Mouse (Mus musculus): Measurements from ENCODE around the gene Spta1. TPM values are rescaled to one million over a fixed set of nuclear protein-coding genes. Genes with fewer than 3 reads are reported as not detected.

Spta1 gene
- 1.5 and 2.4 TPM in 2 replicates for polyA plus RNA-seq (2015; fragmentation: Nextera tagmentation; extraction: Ambion mirVana)

- H3K36me3 ChIP-seq (ENCODE audit: control insufficient read depth, insufficient read depth, low read length): no peaks in the 10 kb centered on the region
- H3K27me3 ChIP-seq (ENCODE audit: control insufficient read depth, insufficient read depth, low read length): no peaks in the 10 kb centered on the region
- ATAC-seq (ENCODE audit: insufficient read depth, low FRiP score): no peak
- no peaks in the 10 kb centered on the region for H3K4me1 ChIP-seq (ENCODE audit: control insufficient read depth, insufficient read depth, low read length)
- H3K4me3 ChIP-seq (replicated peaks; ENCODE audit: low read length): no peak within 1 kb of the TSS
- no peak within 1 kb of the TSS for H3K27ac ChIP-seq (ENCODE audit: low read length)
- H3K4me2 ChIP-seq (ENCODE audit: low read depth, low read length): no peak within 1 kb of the TSS
- H3K9me3 ChIP-seq (replicated peaks; ENCODE audit: control insufficient read depth, low read length): no peaks in the 10 kb centered on the region
- no peak within 1 kb of the TSS for H3K9ac ChIP-seq (ENCODE audit: low read length)
- 35% methylated on average over 3 of the region's 3 CpGs for WGBS
Measured at GRCm38 (mm10) chr1:174172605-174173004, at the start of gene Spta1. Gene Spta1 (plus strand): TSS chr1:174172776.

GRCm38 (mm10) chr1:174131217-174131616, 41.4 kb upstream of the Spta1 start, which contains the start of gene Olfr424:
Gene Olfr424 (plus strand): TSS chr1:174131517.
- H3K27ac ChIP-seq (ENCODE audit: low read length): no peak within 1 kb of the TSS
- no peak within 1 kb of the TSS for H3K4me2 ChIP-seq (ENCODE audit: low read depth, low read length)
- H3K36me3 ChIP-seq (ENCODE audit: control insufficient read depth, insufficient read depth, low read length): no peaks in the 10 kb centered on the region
- H3K27me3 ChIP-seq (ENCODE audit: control insufficient read depth, insufficient read depth, low read length): no peaks in the 10 kb centered on the region
- H3K4me3 ChIP-seq (replicated peaks; ENCODE audit: low read length): no peak within 1 kb of the TSS
- H3K9ac ChIP-seq (ENCODE audit: low read length): no peak within 1 kb of the TSS
- ATAC-seq (ENCODE audit: insufficient read depth, low FRiP score): no peak
- H3K4me1 ChIP-seq (ENCODE audit: control insufficient read depth, insufficient read depth, low read length): no peaks in the 10 kb centered on the region
- WGBS: 81% methylated on average over 3 of the region's 3 CpGs
- H3K9me3 ChIP-seq (replicated peaks; ENCODE audit: control insufficient read depth, low read length): no peaks in the 10 kb centered on the region

DNA sequence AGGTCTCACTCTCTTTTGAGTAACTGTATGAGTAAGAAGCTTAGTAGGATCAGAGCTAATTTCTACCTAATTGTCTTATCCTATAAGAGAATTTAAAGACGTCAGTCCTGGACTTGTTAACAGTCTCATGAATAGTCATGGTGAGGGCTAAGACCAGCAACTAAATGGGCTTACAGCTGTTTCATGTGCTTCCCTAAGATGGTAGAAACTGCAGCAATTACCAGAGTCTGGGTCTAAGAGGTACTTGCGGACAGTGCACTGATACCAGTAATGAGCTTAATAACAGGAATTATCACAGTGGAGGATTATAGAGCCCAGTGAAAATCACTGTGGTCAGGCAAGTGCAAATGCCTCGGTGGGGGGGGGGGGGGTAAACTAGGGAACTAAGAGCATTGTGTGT, 40.6 kb upstream of the Spta1 start:
- ATAC-seq (ENCODE audit: insufficient read depth, low FRiP score): no peak
- Histone ChIP-seq H3K4me1 (ENCODE audit: control insufficient read depth, insufficient read depth, low read length) (no peaks in the 10 kb centered on the region), H3K4me3 (replicated peaks; ENCODE audit: low read length) (no peak overlapping the region), H3K9ac (ENCODE audit: low read length) (no peak overlapping the region), H3K36me3 (ENCODE audit: control insufficient read depth, insufficient read depth, low read length) (no peaks in the 10 kb centered on the region), H3K9me3 (replicated peaks; ENCODE audit: control insufficient read depth, low read length) (no peaks in the 10 kb centered on the region), H3K27ac (ENCODE audit: low read length) (no peak overlapping the region), H3K4me2 (ENCODE audit: low read depth, low read length) (no peak overlapping the region), H3K27me3 (ENCODE audit: control insufficient read depth, insufficient read depth, low read length) (no peaks in the 10 kb centered on the region)
- WGBS: 78% methylated on average over 3 of the region's 3 CpGs

DNA sequence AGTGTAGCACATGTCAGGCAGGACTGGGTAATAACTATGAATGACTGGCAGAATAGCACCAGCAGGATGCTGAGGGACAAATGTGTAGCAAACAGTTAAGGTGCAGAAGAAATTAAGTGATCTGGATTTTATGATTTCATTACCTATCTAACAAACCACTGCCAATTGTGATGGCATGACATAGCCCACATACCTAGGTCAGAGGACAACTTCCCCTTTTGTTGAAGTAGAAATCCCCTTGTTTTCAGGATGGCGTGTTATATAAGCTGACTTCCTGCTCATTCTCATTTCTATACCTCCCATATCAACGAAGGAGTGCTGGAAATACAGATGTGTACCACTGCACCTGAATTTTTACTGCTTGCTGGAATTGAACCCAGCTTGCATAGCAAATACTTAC, 31.2 kb upstream of the Spta1 start:
- H3K36me3 ChIP-seq (ENCODE audit: control insufficient read depth, insufficient read depth, low read length): no peaks in the 10 kb centered on the region
- no peaks in the 10 kb centered on the region for H3K9me3 ChIP-seq (replicated peaks; ENCODE audit: control insufficient read depth, low read length)
- no peak overlapping the region for H3K27ac ChIP-seq (ENCODE audit: low read length)
- 58% methylated on average over 2 of the region's 2 CpGs for WGBS
- H3K4me2 ChIP-seq (ENCODE audit: low read depth, low read length): no peak overlapping the region
- no peak for ATAC-seq (ENCODE audit: insufficient read depth, low FRiP score)
- no peaks in the 10 kb centered on the region for H3K4me1 ChIP-seq (ENCODE audit: control insufficient read depth, insufficient read depth, low read length)
- H3K4me3 ChIP-seq (replicated peaks; ENCODE audit: low read length): no peak overlapping the region
- no peak overlapping the region for H3K9ac ChIP-seq (ENCODE audit: low read length)
- H3K27me3 ChIP-seq (ENCODE audit: control insufficient read depth, insufficient read depth, low read length): no peaks in the 10 kb centered on the region

DNA sequence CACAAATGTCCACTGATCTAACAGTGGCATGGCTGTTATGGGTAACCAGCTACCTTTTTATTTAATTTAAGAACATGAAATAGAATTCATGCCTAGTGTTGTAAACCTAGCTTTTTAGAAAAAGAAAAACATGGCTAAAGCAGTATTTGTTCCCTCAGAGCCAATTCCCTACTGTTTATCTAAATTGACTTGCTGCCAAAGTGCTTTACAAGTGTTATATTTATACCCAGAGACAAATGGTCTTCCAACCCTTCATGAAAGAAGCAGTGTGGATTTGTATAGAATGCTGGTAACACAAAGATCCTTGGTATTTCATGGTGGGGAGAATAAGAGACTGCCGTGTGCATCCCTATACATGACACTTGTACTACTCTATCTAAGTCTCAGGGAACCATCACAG, 25.9 kb upstream of the Spta1 start:
- Histone ChIP-seq H3K27ac (ENCODE audit: low read length) (no peak overlapping the region), H3K27me3 (ENCODE audit: control insufficient read depth, insufficient read depth, low read length) (no peaks in the 10 kb centered on the region), H3K36me3 (ENCODE audit: control insufficient read depth, insufficient read depth, low read length) (no peaks in the 10 kb centered on the region), H3K4me3 (replicated peaks; ENCODE audit: low read length) (no peak overlapping the region), H3K4me1 (ENCODE audit: control insufficient read depth, insufficient read depth, low read length) (no peaks in the 10 kb centered on the region), H3K9ac (ENCODE audit: low read length) (no peak overlapping the region), H3K9me3 (replicated peaks; ENCODE audit: control insufficient read depth, low read length) (no peaks in the 10 kb centered on the region), H3K4me2 (ENCODE audit: low read depth, low read length) (no peak overlapping the region)
- WGBS: 58% methylated on average over 1 of the region's 1 CpGs
- ATAC-seq (ENCODE audit: insufficient read depth, low FRiP score): no peak

DNA sequence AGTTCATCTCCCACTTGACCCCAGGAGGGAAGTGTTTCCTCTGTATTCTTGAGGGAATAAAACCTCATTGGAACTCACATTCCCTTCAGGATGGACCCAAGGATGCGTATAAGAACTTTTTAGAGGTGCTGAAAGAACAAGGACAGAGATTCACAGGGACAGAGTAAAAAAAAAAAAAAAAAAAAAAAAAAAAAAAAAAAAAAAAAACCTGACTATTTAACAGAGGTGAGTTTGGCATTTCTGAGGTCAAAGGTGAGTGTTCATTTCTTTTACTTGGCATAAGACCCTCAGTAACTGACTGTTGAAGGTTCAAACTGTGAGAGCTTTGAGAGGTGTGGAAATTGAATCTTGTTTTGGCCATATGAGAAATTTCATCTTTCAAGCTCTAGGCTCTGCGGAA, 23.3 kb upstream of the Spta1 start:
- Histone ChIP-seq H3K27ac (ENCODE audit: low read length) (no peak overlapping the region), H3K36me3 (ENCODE audit: control insufficient read depth, insufficient read depth, low read length) (no peaks in the 10 kb centered on the region), H3K27me3 (ENCODE audit: control insufficient read depth, insufficient read depth, low read length) (no peaks in the 10 kb centered on the region), H3K4me2 (ENCODE audit: low read depth, low read length) (no peak overlapping the region), H3K4me3 (replicated peaks; ENCODE audit: low read length) (no peak overlapping the region), H3K9me3 (replicated peaks; ENCODE audit: control insufficient read depth, low read length) (no peaks in the 10 kb centered on the region), H3K4me1 (ENCODE audit: control insufficient read depth, insufficient read depth, low read length) (no peaks in the 10 kb centered on the region), H3K9ac (ENCODE audit: low read length) (no peak overlapping the region)
- ATAC-seq (ENCODE audit: insufficient read depth, low FRiP score): no peak
- WGBS: 73% methylated on average over 2 of the region's 2 CpGs

DNA sequence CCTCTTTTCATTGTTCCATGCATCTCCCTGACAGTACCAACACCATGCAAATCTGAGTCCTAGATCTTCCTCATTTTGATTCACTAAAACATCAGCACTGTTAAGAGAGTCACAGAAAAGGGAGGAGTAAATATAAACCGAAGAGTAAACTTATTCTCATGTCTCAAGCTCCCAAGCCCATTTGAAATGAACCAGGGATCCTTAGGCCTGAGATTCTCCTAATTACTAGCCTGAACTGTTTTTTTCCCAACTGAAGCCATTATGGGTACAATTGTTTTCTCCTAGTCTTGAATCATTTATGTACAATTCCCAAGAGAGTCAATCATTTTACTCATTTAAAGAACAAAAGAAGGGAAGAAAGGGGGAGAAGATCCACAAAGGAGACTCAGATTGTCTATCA, 17.2 kb upstream of the Spta1 start, which contains the start of gene Olfr420:
Olfr420 (plus strand) TSS at position 301 of the 400 bp plus-strand sequence.
- Histone ChIP-seq H3K4me2 (ENCODE audit: low read depth, low read length) (no peak within 1 kb of the TSS), H3K9me3 (replicated peaks; ENCODE audit: control insufficient read depth, low read length) (no peaks in the 10 kb centered on the region), H3K4me3 (replicated peaks; ENCODE audit: low read length) (no peak within 1 kb of the TSS), H3K27me3 (ENCODE audit: control insufficient read depth, insufficient read depth, low read length) (no peaks in the 10 kb centered on the region), H3K36me3 (ENCODE audit: control insufficient read depth, insufficient read depth, low read length) (no peaks in the 10 kb centered on the region), H3K4me1 (ENCODE audit: control insufficient read depth, insufficient read depth, low read length) (no peaks in the 10 kb centered on the region), H3K27ac (ENCODE audit: low read length) (no peak within 1 kb of the TSS), H3K9ac (ENCODE audit: low read length) (no peak within 1 kb of the TSS)
- WGBS: 78% methylated on average over 1 of the region's 1 CpGs
- ATAC-seq (ENCODE audit: insufficient read depth, low FRiP score): no peak

DNA sequence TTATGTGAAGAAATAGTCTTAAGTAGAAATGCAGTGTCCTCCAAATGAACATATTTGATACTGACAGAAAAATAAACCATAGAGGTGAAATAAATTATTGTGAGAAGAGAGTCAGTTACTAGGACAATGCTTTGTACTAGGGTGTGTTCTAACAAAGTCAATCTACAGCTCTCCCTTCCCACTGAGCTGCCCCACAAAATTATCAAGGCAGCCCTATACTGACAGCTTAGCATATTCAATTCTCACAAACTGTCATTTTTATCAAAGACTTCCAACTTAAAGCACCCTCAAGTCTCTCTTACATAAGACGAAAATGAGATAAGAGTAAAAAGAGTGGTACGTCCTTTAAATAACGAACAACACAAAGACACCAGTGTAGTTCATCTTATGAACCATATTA, 15.0 kb upstream of the Spta1 start:
- Histone ChIP-seq H3K27ac (ENCODE audit: low read length) (no peak overlapping the region), H3K27me3 (ENCODE audit: control insufficient read depth, insufficient read depth, low read length) (no peaks in the 10 kb centered on the region), H3K4me3 (replicated peaks; ENCODE audit: low read length) (no peak overlapping the region), H3K4me1 (ENCODE audit: control insufficient read depth, insufficient read depth, low read length) (no peaks in the 10 kb centered on the region), H3K9me3 (replicated peaks; ENCODE audit: control insufficient read depth, low read length) (no peaks in the 10 kb centered on the region), H3K9ac (ENCODE audit: low read length) (no peak overlapping the region), H3K4me2 (ENCODE audit: low read depth, low read length) (no peak overlapping the region), H3K36me3 (ENCODE audit: control insufficient read depth, insufficient read depth, low read length) (no peaks in the 10 kb centered on the region)
- WGBS: 85% methylated on average over 3 of the region's 3 CpGs
- ATAC-seq (ENCODE audit: insufficient read depth, low FRiP score): no peak

DNA sequence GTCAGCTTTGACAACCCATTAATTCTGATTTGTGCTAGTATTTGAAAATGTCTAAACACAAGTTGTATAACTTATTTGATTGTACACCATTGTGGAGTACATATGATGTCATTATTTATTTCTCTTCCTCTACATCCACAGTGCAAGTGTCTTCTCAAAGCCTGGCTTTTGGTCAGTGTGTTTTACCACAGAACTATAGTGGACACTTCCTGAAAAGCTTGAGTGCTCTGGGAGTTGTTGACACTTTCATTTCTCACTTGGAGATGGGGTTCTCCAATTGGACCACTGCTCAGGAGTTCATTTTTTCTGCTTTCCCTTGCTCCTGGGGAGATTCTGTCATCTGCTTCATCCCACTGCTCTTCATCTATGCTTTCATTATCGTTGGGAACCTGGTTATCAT, 14.1 kb upstream of the Spta1 start:
- 73% methylated on average over 1 of the region's 1 CpGs for WGBS
- Histone ChIP-seq H3K4me3 (replicated peaks; ENCODE audit: low read length) (no peak overlapping the region), H3K4me2 (ENCODE audit: low read depth, low read length) (no peak overlapping the region), H3K4me1 (ENCODE audit: control insufficient read depth, insufficient read depth, low read length) (no peaks in the 10 kb centered on the region), H3K27me3 (ENCODE audit: control insufficient read depth, insufficient read depth, low read length) (no peaks in the 10 kb centered on the region), H3K36me3 (ENCODE audit: control insufficient read depth, insufficient read depth, low read length) (no peaks in the 10 kb centered on the region), H3K9me3 (replicated peaks; ENCODE audit: control insufficient read depth, low read length) (no peaks in the 10 kb centered on the region), H3K9ac (ENCODE audit: low read length) (no peak overlapping the region), H3K27ac (ENCODE audit: low read length) (no peak overlapping the region)
- ATAC-seq (ENCODE audit: insufficient read depth, low FRiP score): no peak

DNA sequence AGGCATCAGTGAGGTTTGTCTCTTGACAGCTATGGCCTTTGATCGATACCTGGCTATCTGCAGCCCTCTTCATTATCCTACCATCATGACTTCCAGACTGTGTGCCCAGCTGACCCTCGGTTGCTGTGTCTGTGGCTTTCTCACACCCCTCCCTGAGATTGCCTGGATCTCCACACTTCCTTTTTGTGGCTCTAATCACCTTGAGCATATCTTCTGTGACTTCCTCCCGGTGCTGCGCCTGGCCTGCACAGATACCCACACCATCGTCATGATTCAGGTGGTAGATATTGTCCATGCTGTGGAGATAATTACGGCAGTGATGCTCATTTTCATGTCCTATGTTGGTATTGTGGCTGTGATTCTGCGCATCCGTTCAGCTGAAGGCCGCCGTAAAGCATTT, 13.5 kb upstream of the Spta1 start:
- no peak for ATAC-seq (ENCODE audit: insufficient read depth, low FRiP score)
- 85% methylated on average over 10 of the region's 10 CpGs for WGBS
- H3K9me3 ChIP-seq (replicated peaks; ENCODE audit: control insufficient read depth, low read length): no peaks in the 10 kb centered on the region
- no peaks in the 10 kb centered on the region for H3K36me3 ChIP-seq (ENCODE audit: control insufficient read depth, insufficient read depth, low read length)
- H3K4me2 ChIP-seq (ENCODE audit: low read depth, low read length): no peak overlapping the region
- H3K4me3 ChIP-seq (replicated peaks; ENCODE audit: low read length): no peak overlapping the region
- H3K4me1 ChIP-seq (ENCODE audit: control insufficient read depth, insufficient read depth, low read length): no peaks in the 10 kb centered on the region
- H3K27me3 ChIP-seq (ENCODE audit: control insufficient read depth, insufficient read depth, low read length): no peaks in the 10 kb centered on the region
- H3K9ac ChIP-seq (ENCODE audit: low read length): no peak overlapping the region
- no peak overlapping the region for H3K27ac ChIP-seq (ENCODE audit: low read length)

All from stomach, embryonic 16.5 days (tissue).